Mouse (Mus musculus): Measurements from ENCODE around the gene Ptprh.

The Ptprh gene

GRCm38 (mm10) chr7:4603873-4604272, at the start of gene Ptprh:
Gene Ptprh (minus strand): TSS chr7:4604041.
- DNase-seq (ENCODE audit: low spot score): no peak

- no peak for DNase-seq (ENCODE audit: low spot score)
These were observed 49.5 kb upstream of the Ptprh start for GRCm38 (mm10) chr7:4653351-4653750.

DNA sequence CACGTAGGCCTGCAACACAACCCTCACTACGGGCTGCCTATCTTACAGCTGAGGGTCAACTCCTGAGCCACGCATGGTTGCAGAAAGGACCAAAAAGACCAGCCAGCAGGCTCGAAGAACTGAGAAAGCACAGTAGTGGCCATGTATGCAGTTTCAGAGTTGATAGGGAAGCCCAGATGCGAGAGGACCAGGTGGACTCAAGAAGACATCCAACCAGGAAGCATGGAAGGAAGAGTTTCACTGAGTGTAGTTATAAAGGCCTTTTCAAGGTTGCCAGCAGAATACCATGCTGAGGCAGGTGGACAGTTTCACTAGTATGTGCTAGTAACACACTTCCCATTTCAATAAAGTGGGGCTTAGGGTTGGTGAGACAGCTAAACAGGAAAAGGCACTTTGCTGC, 48.9 kb upstream of the Ptprh start:
- no peak for DNase-seq (ENCODE audit: low spot score)

DNA sequence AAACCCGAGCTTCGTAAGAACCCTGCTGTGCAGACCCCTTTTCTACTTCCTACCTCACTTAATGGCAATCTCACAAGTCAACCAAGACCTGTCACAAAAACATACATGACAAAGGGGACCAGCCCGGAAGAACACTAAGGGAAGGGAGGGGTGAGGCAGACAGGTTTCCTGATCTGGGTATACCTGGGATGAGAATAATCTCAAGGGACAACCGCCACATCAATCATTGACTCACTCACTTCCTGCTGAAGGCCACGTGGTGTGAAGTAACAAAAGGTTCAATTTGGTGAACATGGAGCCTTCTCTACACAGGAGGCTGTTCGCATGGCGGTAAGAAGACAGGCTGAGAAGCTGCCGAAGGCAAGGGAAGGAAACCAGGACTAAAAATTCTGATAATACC, 47.7 kb upstream of the Ptprh start:
- DNase-seq (ENCODE audit: low spot score): no peak

DNA sequence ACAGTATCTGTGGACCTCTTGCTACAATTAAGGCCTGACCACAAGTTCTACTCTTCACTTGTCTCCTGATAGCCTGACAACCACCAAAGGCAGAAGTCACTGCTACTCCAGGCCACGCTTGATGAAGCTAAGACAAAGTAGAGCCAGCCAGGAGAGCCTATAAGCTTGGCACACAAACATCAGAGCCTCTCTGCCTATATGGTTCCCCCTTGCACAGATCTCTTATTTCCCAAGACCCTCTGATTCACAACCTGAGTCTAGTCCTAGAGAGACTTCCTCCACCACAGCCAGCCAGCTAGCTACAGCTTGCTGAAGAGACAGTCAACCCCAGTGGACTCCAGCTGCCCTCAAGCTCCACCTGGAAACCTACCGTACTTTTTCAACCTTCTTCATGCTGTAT, 44.2 kb upstream of the Ptprh start:
- DNase-seq (ENCODE audit: low spot score): no peak

GRCm38 (mm10) chr7:4647291-4647690, 43.5 kb upstream of the Ptprh start:
- no peak for DNase-seq (ENCODE audit: low spot score)

GRCm38 (mm10) chr7:4646806-4647205, 43.0 kb upstream of the Ptprh start:
- DNase-seq (ENCODE audit: low spot score): no peak

- DNase-seq (ENCODE audit: low spot score): no peak
These were observed 39.4 kb upstream of the Ptprh start for GRCm38 (mm10) chr7:4643225-4643624.

GRCm38 (mm10) chr7:4641956-4642355, 38.1 kb upstream of the Ptprh start:
- no peak for DNase-seq (ENCODE audit: low spot score)

GRCm38 (mm10) chr7:4641155-4641554, 37.3 kb upstream of the Ptprh start:
- no peak for DNase-seq (ENCODE audit: low spot score)

DNA sequence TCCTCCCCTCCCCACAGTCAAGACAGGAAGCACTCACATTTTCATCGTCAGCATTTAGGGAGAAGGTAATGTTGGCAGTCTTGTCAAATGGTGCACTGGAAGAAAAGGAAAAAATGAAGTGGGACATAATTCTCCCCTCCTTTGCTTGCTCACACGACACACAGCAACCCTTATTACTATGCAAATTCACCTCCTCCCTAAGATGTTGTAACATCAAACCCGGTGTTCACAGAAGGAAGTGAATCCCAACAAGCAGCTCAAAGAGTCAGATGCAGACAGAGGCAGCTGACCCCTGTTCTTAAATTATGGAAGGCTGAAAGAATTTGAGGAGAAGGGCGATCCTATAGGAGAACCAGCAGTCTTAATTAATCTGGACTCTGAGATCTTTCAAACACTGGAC, 32.3 kb upstream of the Ptprh start:
- DNase-seq (ENCODE audit: low spot score): no peak

DNA sequence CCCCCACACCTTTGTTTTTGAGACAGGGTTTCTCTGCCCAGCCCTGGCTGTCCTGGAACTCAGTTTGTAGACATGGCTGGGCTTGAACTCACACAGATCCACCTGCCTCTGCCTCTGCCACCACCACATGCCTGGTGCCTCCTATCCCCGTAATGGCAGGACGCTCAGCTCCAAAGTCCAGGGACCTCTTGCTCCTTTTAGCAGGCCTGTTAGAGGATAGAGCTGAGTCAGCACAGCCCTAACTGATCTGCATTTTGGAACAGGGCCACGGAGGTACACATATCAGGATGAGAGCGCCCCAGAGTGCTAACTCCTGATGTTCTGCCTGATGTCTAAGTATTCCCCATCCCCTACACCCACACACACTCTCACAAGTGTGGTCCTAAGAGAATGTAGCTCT, 27.2 kb upstream of the Ptprh start, which contains the start of gene Tmem86b:
TSS of gene Tmem86b (minus strand) at position 392 of the 400 bp plus-strand sequence.
- no peak for DNase-seq (ENCODE audit: low spot score)

DNA sequence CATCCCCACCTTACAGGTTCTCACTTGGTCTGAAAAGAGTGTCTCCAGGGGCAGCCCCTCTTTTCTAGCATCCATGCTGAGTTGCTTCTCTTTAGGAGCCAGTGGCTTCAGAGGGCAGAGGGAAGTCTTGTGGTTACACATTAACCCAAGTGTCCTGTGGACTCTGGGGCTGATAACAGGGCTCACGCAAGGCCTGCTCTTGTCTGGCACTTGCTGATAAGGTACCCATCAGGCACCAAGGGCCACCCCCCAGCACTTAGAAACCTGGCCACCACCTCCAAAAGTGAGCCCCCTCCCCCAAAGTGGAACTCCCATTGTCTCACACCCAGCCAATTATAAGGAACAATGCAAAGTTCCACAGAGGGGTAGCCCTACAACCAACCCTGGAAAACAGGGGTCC, 26.4 kb upstream of the Ptprh start:
- DNase-seq (ENCODE audit: low spot score): peak; percentile 16

DNA sequence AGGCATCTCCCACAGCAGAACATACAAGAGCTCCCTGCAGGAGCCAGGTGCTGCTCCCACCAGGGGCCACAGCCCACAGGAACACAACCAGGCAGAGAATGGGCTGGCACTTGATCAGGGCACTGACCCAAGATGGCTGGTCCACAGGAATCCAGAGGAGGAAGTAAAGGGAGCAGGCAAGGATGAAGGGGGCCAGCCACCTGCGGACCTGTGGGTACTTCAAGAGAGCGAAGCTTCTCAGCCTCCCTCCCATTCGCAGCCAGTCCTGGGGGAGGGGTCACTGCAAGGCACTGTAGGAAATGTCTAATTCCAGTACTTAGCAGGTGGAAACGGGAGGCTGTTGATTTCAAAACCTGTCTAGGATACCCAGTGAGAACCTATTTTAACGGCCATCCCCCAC, 25.7 kb upstream of the Ptprh start:
- no peak for DNase-seq (ENCODE audit: low spot score)

- no peak for DNase-seq (ENCODE audit: low spot score)
These were observed 22.1 kb upstream of the Ptprh start for GRCm38 (mm10) chr7:4625928-4626327.

DNA sequence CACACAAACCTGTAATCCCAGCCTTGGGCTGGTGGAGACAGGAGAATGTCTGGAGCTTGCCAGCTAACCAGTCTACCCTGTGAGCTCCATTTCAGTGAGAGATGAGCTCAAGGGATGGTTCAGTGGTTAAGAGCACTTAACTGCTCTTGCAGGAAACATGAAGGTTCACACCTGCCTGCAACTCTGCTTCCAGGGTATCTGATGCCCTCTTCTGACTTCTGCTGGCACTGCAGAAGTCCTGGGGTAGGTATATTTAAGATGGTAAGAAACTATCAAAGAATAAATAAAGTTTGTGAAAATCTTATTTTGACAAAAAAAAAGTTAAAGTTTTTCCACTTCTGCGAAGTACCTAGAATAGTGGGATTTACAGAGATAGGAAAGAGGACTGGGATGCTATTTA, 20.5 kb upstream of the Ptprh start:
- no peak for DNase-seq (ENCODE audit: low spot score)

GRCm38 (mm10) chr7:4623544-4624189, 19.8 kb upstream of the Ptprh start:
- DNase-seq (ENCODE audit: low spot score): peak; percentile 61

DNA sequence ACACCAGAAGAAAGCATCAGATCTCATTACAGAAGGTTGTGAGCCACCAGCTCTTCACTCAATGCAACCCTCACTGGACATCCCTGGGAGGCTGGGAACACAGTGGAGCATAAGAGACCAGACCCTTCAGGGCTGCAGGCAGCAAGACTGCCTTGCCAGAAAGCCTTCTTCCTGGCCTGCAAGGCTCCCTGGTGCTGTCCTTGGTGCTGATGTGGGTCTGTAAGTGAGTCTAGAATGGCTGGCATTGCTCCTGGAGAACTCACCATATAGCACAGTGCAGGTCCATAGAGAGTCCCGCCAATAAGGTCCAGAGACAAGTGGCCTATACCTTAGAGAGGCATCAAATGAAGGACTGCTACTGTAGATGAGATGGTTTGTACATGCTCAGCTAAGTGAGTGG, 16.1 kb upstream of the Ptprh start:
- DNase-seq (ENCODE audit: low spot score): peak; percentile 80

- DNase-seq (ENCODE audit: low spot score): peak; percentile 19
These were observed 10.0 kb upstream of the Ptprh start for GRCm38 (mm10) chr7:4613740-4614403.

DNA sequence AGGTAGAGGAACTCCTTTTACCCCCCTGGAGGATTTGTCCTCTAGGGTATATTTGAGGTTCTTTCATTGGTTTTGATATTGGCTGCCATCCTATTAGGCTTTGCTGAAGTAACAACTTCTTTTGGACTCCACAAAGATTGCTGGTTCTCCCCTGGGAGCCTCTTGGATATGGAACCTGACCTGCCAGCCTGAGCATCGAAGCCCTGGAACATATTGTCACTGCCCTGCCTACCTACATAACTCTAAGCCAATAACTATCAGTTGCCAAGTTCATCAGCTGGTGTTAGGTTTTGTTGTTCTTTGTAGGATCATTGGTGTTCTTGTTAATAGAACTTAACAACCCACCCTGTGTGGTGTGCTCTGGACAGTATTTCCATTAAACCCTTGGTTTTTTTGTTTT, 9.1 kb upstream of the Ptprh start:
- DNase-seq (ENCODE audit: low spot score): no peak

DNA sequence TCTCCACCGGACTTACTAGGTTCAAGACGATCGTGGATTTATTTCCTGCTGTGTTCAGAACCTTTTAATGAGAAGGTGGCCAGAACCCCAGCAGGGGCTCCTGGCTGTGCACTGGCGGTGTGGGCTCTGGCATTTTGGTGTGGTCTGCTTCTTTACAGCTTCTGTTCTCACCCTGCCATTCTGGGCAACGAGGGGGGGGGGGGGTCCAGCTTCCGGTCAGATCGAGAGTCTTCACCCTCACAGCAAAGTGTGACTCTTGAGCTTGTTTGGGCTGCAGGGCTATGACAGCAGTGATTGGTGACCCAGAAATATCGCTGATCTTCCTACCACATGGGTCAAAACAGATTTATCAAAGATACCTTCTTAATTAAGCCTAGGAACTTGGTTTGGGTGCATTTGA, 8.5 kb upstream of the Ptprh start:
- DNase-seq (ENCODE audit: low spot score): no peak

DNA sequence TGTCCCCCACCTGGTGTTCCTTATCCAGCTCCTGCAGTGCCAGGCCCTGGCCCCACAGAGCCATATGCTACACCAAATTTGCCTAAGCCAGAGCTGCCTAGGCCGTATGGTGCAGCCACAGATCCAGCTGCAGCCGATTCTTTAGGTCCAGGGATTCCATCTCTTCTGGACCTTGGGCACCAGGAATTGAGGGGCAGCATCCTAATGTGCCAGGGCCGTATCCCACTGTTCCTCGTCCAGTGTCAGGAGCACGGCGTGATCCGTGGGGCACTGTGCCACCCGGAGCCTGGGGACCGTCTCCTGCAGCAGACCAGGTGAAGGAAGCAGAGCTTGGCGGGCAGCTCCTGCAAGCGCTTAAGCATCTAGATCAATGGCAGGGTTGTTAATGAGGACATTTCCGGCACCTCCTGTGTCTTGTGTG, 8.1 kb upstream of the Ptprh start:
- no peak for DNase-seq (ENCODE audit: low spot score)

- no peak for DNase-seq (ENCODE audit: low spot score)
These were observed 7.7 kb upstream of the Ptprh start for GRCm38 (mm10) chr7:4611511-4611910.

GRCm38 (mm10) chr7:4608002-4608401, 4.2 kb upstream of the Ptprh start:
- DNase-seq (ENCODE audit: low spot score): peak; percentile 3
